Mouse (Mus musculus) hindbrain, embryonic 11.5 days (tissue): Measurements from ENCODE around the gene Slit3. TPM values are rescaled to one million over a fixed set of nuclear protein-coding genes. Genes with fewer than 3 reads are reported as not detected.

Source experiments
- ATAC-seq: fragments of 200-750 bp; cut with Nextera tagmentation; 2 replicates; pipeline ENCODE4 v1.8.0; 2017; ENCODE audit warnings: mild to moderate bottlenecking, moderate TSS enrichment, moderate library complexity; ENCODE audit not compliant: low FRiP score
- DNase-seq: peaks from one replicate; pipeline ENCODE4 v3.0.0-alpha.2; 2015; ENCODE audit warnings: low spot score
- H3K27ac ChIP-seq: fragments of 300-500 bp; sonication (generic); 2 replicates; pipeline ENCODE4 v1.5.1; 2014; ENCODE audit warnings: mild to moderate bottlenecking, low read depth, low read length
- H3K27me3 ChIP-seq: fragments of 300-500 bp; sonication (generic); 2 replicates; pipeline ENCODE4 v1.6.1; 2014; ENCODE audit warnings: mild to moderate bottlenecking, low read length, moderate library complexity, mixed read lengths; ENCODE audit not compliant: control insufficient read depth, insufficient read depth
- H3K36me3 ChIP-seq: fragments of 300-500 bp; sonication (generic); 2 replicates; pipeline ENCODE4 v1.6.1; 2014; ENCODE audit warnings: mild to moderate bottlenecking, low read length, moderate library complexity, mixed read lengths; ENCODE audit not compliant: control insufficient read depth, insufficient read depth
- H3K4me1 ChIP-seq: fragments of 300-500 bp; sonication (generic); replicated peaks from 2 replicates; pipeline ENCODE4 v1.6.1; 2014; ENCODE audit warnings: low read length, mixed read lengths; ENCODE audit not compliant: control insufficient read depth, insufficient read depth
- H3K4me2 ChIP-seq: fragments of 300-500 bp; sonication (generic); replicated peaks from 2 replicates; pipeline ENCODE4 v1.6.1; 2014; ENCODE audit warnings: mild to moderate bottlenecking, low read depth, low read length
- H3K4me3 ChIP-seq: fragments of 300-500 bp; sonication (generic); 2 replicates; pipeline ENCODE4 v1.5.1; 2014; ENCODE audit warnings: low read depth, low read length
- H3K9ac ChIP-seq: fragments of 300-500 bp; sonication (generic); 2 replicates; pipeline ENCODE4 v1.6.1; 2014; ENCODE audit warnings: low read depth, low read length
- H3K9me3 ChIP-seq: fragments of 300-500 bp; sonication (generic); 2 replicates; pipeline ENCODE4 v1.6.1; 2016; ENCODE audit warnings: low read length; ENCODE audit not compliant: control insufficient read depth
- WGBS: fragments of 180-500 bp; shearing (Covaris S2); extraction: QIAGEN DNeasy Blood & Tissue Kit; methylation state at CpG from one replicate; pipeline ENCODE4 v1.1.7; 2014; 5-methylcytosine and 5-hydroxymethylcytosine counted together
- polyA plus RNA-seq: library from polyadenylated mRNA; unstranded; fragments of >200 nt; fragmentation: Nextera tagmentation; extraction: Ambion mirVana; gene quantifications from 2 replicates; pipeline ENCODE4 v1.2.1, GENCODE M21; 2014

Slit3 gene
- polyA plus RNA-seq, 1 experiment from 2014 or later = 39.3 TPM

GRCm38 (mm10) chr11:35496874-35497273 lies 375.9 kb downstream of the Slit3 start:
- Histone ChIP-seq H3K4me1 (no peaks in the 10 kb centered on the region; the same call in none of the 2 replicates), H3K9ac (no peak overlapping the region), H3K27me3 (no peaks in the 10 kb centered on the region), H3K27ac (no peak overlapping the region), H3K9me3 (no peaks in the 10 kb centered on the region), H3K4me3 (no peak overlapping the region), H3K36me3 (no peaks in the 10 kb centered on the region), H3K4me2 (no peak overlapping the region)
- WGBS = 64% methylated on average over 10 of the region's 10 CpGs
- no peak for DNase-seq
- ATAC-seq = peak; percentile 51; the same call in 1 of the 2 replicates

- no peaks in the 10 kb centered on the region for H3K9me3 ChIP-seq
- H3K9ac ChIP-seq = no peak overlapping the region
- no peak overlapping the region for H3K4me2 ChIP-seq
- no peak overlapping the region for H3K4me3 ChIP-seq
- no peak overlapping the region for H3K27ac ChIP-seq
- H3K4me1 ChIP-seq = peaks cover 4% of the 10 kb centered on the region
- DNase-seq = no peak
- no peaks in the 10 kb centered on the region for H3K36me3 ChIP-seq
- WGBS = 83% methylated on average over 8 of the region's 8 CpGs
- no peak for ATAC-seq
- no peaks in the 10 kb centered on the region for H3K27me3 ChIP-seq
These were observed 376.9 kb downstream of the Slit3 start for GRCm38 (mm10) chr11:35497961-35498360.

- H3K9ac ChIP-seq = no peak overlapping the region
- ATAC-seq (no peak), DNase-seq (peak; percentile 30)
- peaks cover 20% of the 10 kb centered on the region for H3K4me1 ChIP-seq
- no peaks in the 10 kb centered on the region for H3K36me3 ChIP-seq
- no peaks in the 10 kb centered on the region for H3K9me3 ChIP-seq
- 0 out of 2 replicates have a peak overlapping the region, but pooled peaks have one; percentile 14 for H3K27ac ChIP-seq
- no peak overlapping the region for H3K4me3 ChIP-seq
- WGBS = 7% methylated on average over 3 of the region's 3 CpGs
- H3K4me2 ChIP-seq = no peak overlapping the region
- H3K27me3 ChIP-seq = no peaks in the 10 kb centered on the region
These were observed 381.1 kb downstream of the Slit3 start for GRCm38 (mm10) chr11:35502128-35502527.

- Histone ChIP-seq H3K9me3 (no peaks in the 10 kb centered on the region), H3K9ac (no peak overlapping the region), H3K4me1 (peaks cover 22% of the 10 kb centered on the region), H3K27ac (peak overlapping the region; percentile 90), H3K36me3 (no peaks in the 10 kb centered on the region), H3K4me2 (no peak overlapping the region), H3K27me3 (no peaks in the 10 kb centered on the region), H3K4me3 (no peak overlapping the region)
- WGBS = 16% methylated on average over 5 of the region's 5 CpGs
- DNase-seq = peak; percentile 39
- ATAC-seq = no peak
These were observed 383.0 kb downstream of the Slit3 start for GRCm38 (mm10) chr11:35504051-35504450.

- DNase-seq (peak; percentile 57), ATAC-seq (no peak)
- Histone ChIP-seq H3K4me1 (peaks cover 22% of the 10 kb centered on the region), H3K27me3 (no peaks in the 10 kb centered on the region), H3K4me3 (no peak overlapping the region), H3K4me2 (no peak overlapping the region; the same call in 1 of the 2 replicates), H3K9me3 (no peaks in the 10 kb centered on the region), H3K36me3 (no peaks in the 10 kb centered on the region), H3K27ac (peak overlapping the region; percentile 90; the same call in 1 of the 2 replicates), H3K9ac (no peak overlapping the region)
- 17% methylated on average over 8 of the region's 8 CpGs for WGBS
These were observed 383.9 kb downstream of the Slit3 start for GRCm38 (mm10) chr11:35504916-35505315.

- H3K27ac ChIP-seq = peak overlapping the region; percentile 90
- H3K9me3 ChIP-seq = no peaks in the 10 kb centered on the region
- no peak overlapping the region for H3K9ac ChIP-seq
- DNase-seq (peak; percentile 56), ATAC-seq (no peak; the same call in 1 of the 2 replicates)
- peak overlapping the region; percentile 14 for H3K4me2 ChIP-seq
- H3K4me1 ChIP-seq = peaks cover 22% of the 10 kb centered on the region
- H3K4me3 ChIP-seq = no peak overlapping the region
- no peaks in the 10 kb centered on the region for H3K27me3 ChIP-seq
- WGBS = 22% methylated on average over 4 of the region's 4 CpGs
- H3K36me3 ChIP-seq = no peaks in the 10 kb centered on the region
These were observed 384.3 kb downstream of the Slit3 start for GRCm38 (mm10) chr11:35505316-35505715.

GRCm38 (mm10) chr11:35505817-35506216 lies 384.8 kb downstream of the Slit3 start:
- Histone ChIP-seq H3K4me2 (peak overlapping the region; percentile 14), H3K9me3 (no peaks in the 10 kb centered on the region), H3K27ac (peak overlapping the region; percentile 90), H3K4me3 (no peak overlapping the region), H3K27me3 (no peaks in the 10 kb centered on the region), H3K4me1 (peaks cover 22% of the 10 kb centered on the region), H3K36me3 (no peaks in the 10 kb centered on the region), H3K9ac (no peak overlapping the region)
- ATAC-seq (peak; percentile 79), DNase-seq (peak; percentile 84)
- WGBS = 8% methylated on average over 9 of the region's 9 CpGs

GRCm38 (mm10) chr11:35507781-35508390 lies 386.9 kb downstream of the Slit3 start:
- Histone ChIP-seq H3K27me3 (no peaks in the 10 kb centered on the region), H3K36me3 (no peaks in the 10 kb centered on the region), H3K4me3 (no peak overlapping the region), H3K4me2 (peak overlapping the region; percentile 25), H3K9me3 (no peaks in the 10 kb centered on the region), H3K9ac (peak overlapping the region; percentile 8; the same call in 1 of the 2 replicates), H3K4me1 (peaks cover 20% of the 10 kb centered on the region), H3K27ac (peak overlapping the region; percentile 86)
- peak; percentile 49 for DNase-seq
- peak; percentile 25; the same call in 1 of the 2 replicates for ATAC-seq
- WGBS = 23% methylated on average over 9 of the region's 9 CpGs

- H3K4me3 ChIP-seq = no peak overlapping the region
- no peak overlapping the region for H3K4me2 ChIP-seq
- peaks cover 5% of the 10 kb centered on the region for H3K4me1 ChIP-seq
- H3K9ac ChIP-seq = no peak overlapping the region
- H3K27me3 ChIP-seq = no peaks in the 10 kb centered on the region
- DNase-seq (peak; percentile 53), ATAC-seq (peak; percentile 63)
- peak overlapping the region; percentile 82 for H3K27ac ChIP-seq
- H3K9me3 ChIP-seq = no peaks in the 10 kb centered on the region
- WGBS = 4% methylated on average over 4 of the region's 4 CpGs
- no peaks in the 10 kb centered on the region for H3K36me3 ChIP-seq
These were observed 391.7 kb downstream of the Slit3 start for GRCm38 (mm10) chr11:35512686-35513085.
